Mouse (Mus musculus): ENCODE results near the gene Fbxw27. TPM values are rescaled to one million over a fixed set of nuclear protein-coding genes. Genes with fewer than 3 reads are reported as not detected.

Gene Fbxw27
- total RNA-seq, 2 experiments from 2014 or later = not detected

Other genes with a start within 250 kb of the Fbxw27 start
- not detected in 2 replicates for gene Fbxw15, start 222.4 kb downstream of the Fbxw27 start, total RNA-seq (2015; ENCODE audit: low replicate concordance)
- gene Fbxw15, start 222.4 kb downstream of the Fbxw27 start, total RNA-seq (2017; ENCODE audit: low replicate concordance) = not detected in 2 replicates
- not detected in 2 replicates for gene Fbxw24, start 164.6 kb downstream of the Fbxw27 start, total RNA-seq (2015; ENCODE audit: low replicate concordance)
- gene Fbxw24, start 164.6 kb downstream of the Fbxw27 start, total RNA-seq (2017; ENCODE audit: low replicate concordance) = not detected in 2 replicates
- not detected in 2 replicates for gene Fbxw25, start 126.0 kb downstream of the Fbxw27 start, total RNA-seq (2015; ENCODE audit: low replicate concordance)
- gene Fbxw25, start 126.0 kb downstream of the Fbxw27 start, total RNA-seq (2017; ENCODE audit: low replicate concordance) = not detected in 2 replicates
- gene Fbxw18, start 88.0 kb downstream of the Fbxw27 start, total RNA-seq (2015; ENCODE audit: low replicate concordance) = not detected in 2 replicates
- not detected in 2 replicates for gene Fbxw18, start 88.0 kb downstream of the Fbxw27 start, total RNA-seq (2017; ENCODE audit: low replicate concordance)
- gene Fbxw26, start 44.6 kb downstream of the Fbxw27 start, total RNA-seq (2015; ENCODE audit: low replicate concordance) = not detected in 2 replicates
- not detected in 2 replicates for gene Fbxw26, start 44.6 kb downstream of the Fbxw27 start, total RNA-seq (2017; ENCODE audit: low replicate concordance)
- gene Spink8, start 21.6 kb upstream of the Fbxw27 start, total RNA-seq (2015; ENCODE audit: low replicate concordance) = not detected in 2 replicates
- not detected in 2 replicates for gene Spink8, start 21.6 kb upstream of the Fbxw27 start, total RNA-seq (2017; ENCODE audit: low replicate concordance)
- 12.2 and 18.7 TPM in 2 replicates for gene Nme6, start 42.1 kb upstream of the Fbxw27 start, total RNA-seq (2015; ENCODE audit: low replicate concordance)
- 9.0 and 10.0 TPM in 2 replicates for gene Nme6, start 42.1 kb upstream of the Fbxw27 start, total RNA-seq (2017; ENCODE audit: low replicate concordance)
- 769 and 967 TPM in 2 replicates for gene Camp, start 58.9 kb upstream of the Fbxw27 start, total RNA-seq (2015; ENCODE audit: low replicate concordance)
- gene Camp, start 58.9 kb upstream of the Fbxw27 start, total RNA-seq (2017; ENCODE audit: low replicate concordance) = 327 and 371 TPM in 2 replicates
- gene Cdc25a, start 84.9 kb upstream of the Fbxw27 start, total RNA-seq (2015; ENCODE audit: low replicate concordance) = 12.2 and 19.1 TPM in 2 replicates
- 39.5 and 40.3 TPM in 2 replicates for gene Cdc25a, start 84.9 kb upstream of the Fbxw27 start, total RNA-seq (2017; ENCODE audit: low replicate concordance)
- 9.4 and 31.0 TPM in 2 replicates for gene Map4, start 140.8 kb upstream of the Fbxw27 start, total RNA-seq (2015; ENCODE audit: low replicate concordance)
- 4.1 and 5.6 TPM in 2 replicates for gene Map4, start 140.8 kb upstream of the Fbxw27 start, total RNA-seq (2017; ENCODE audit: low replicate concordance)

Data from erythroid progenitor cell, adult 5-6 weeks (primary cell).